Mouse (Mus musculus): ENCODE results near the gene Atn1.
A peak's percentile ranks its signal among the peaks of the same experiment; 100 is the strongest.

Atn1 gene

GRCm38 (mm10) chr6:124767920-124768703 lies 11.8 kb upstream of the Atn1 start:
- peak; percentile 63 for DNase-seq (ENCODE audit: low read depth)

- no peak for DNase-seq (ENCODE audit: low read depth)
Measured at GRCm38 (mm10) chr6:124767536-124767919, 11.2 kb upstream of the Atn1 start.

GRCm38 (mm10) chr6:124765951-124766350 lies 9.6 kb upstream of the Atn1 start:
- DNase-seq (ENCODE audit: low read depth), result no peak

GRCm38 (mm10) chr6:124759259-124759658 lies 2.9 kb upstream of the Atn1 start:
- peak; percentile 94 for DNase-seq (ENCODE audit: low read depth)

- DNase-seq (ENCODE audit: low read depth), result no peak
Measured at GRCm38 (mm10) chr6:124758849-124759232, 2.5 kb upstream of the Atn1 start.

- DNase-seq (ENCODE audit: low read depth), result no peak
Measured at GRCm38 (mm10) chr6:124757909-124758848, 1.9 kb upstream of the Atn1 start.

- no peak for DNase-seq (ENCODE audit: low read depth)
Measured at GRCm38 (mm10) chr6:124757351-124757880, 1.1 kb upstream of the Atn1 start.

GRCm38 (mm10) chr6:124756652-124757350 lies 477 bp upstream of the Atn1 start:
- DNase-seq (ENCODE audit: low read depth), result peak; percentile 67

- no peak for DNase-seq (ENCODE audit: low read depth)
Measured at GRCm38 (mm10) chr6:124755306-124755705, 1.0 kb downstream of the Atn1 start.

- DNase-seq (ENCODE audit: low read depth), result no peak
Measured at GRCm38 (mm10) chr6:124753861-124754260, 2.5 kb downstream of the Atn1 start.

- DNase-seq (ENCODE audit: low read depth), result peak; percentile 77
Measured at GRCm38 (mm10) chr6:124750405-124750804, 5.9 kb downstream of the Atn1 start.

- DNase-seq (ENCODE audit: low read depth), result no peak
Measured at GRCm38 (mm10) chr6:124746654-124747632, 9.4 kb downstream of the Atn1 start.

GRCm38 (mm10) chr6:124746296-124746605 lies 10.1 kb downstream of the Atn1 start:
- no peak for DNase-seq (ENCODE audit: low read depth)

- peak; percentile 96 for DNase-seq (ENCODE audit: low read depth)
Measured at GRCm38 (mm10) chr6:124745490-124746295, 10.6 kb downstream of the Atn1 start.

- no peak for DNase-seq (ENCODE audit: low read depth)
Measured at GRCm38 (mm10) chr6:124744755-124745321, 11.5 kb downstream of the Atn1 start.

- no peak for DNase-seq (ENCODE audit: low read depth)
Measured at GRCm38 (mm10) chr6:124743647-124744046, 12.7 kb downstream of the Atn1 start.

- DNase-seq (ENCODE audit: low read depth), result no peak
Measured at GRCm38 (mm10) chr6:124742839-124743514, 13.3 kb downstream of the Atn1 start.

- no peak for DNase-seq (ENCODE audit: low read depth)
Measured at GRCm38 (mm10) chr6:124741842-124742241, 14.5 kb downstream of the Atn1 start.
